Mouse (Mus musculus) liver, embryonic 14.5 days (tissue): ENCODE results near the gene Mpnd. TPM values are rescaled to one million over a fixed set of nuclear protein-coding genes. Genes with fewer than 3 reads are reported as not detected.

Source experiments
- ATAC-seq: fragments of 200-750 bp; cut with Nextera tagmentation; 2 replicates; pipeline ENCODE4 v1.8.0; 2017; ENCODE audit warnings: moderate number of reproducible peaks, mild to moderate bottlenecking, moderate library complexity; ENCODE audit not compliant: insufficient read depth
- DNase-seq, 3 experiments: peaks; one replicate each; pipeline ENCODE4 v3.0.0-alpha.2; 2012 to 2013; ENCODE audit warnings: low read depth in 3 of 3, low spot score in 3 of 3
- H3K27ac ChIP-seq: fragments of 300-500 bp; sonication (generic); 2 replicates; pipeline ENCODE4 v1.5.1; 2014; ENCODE audit warnings: moderate library complexity, mild to moderate bottlenecking, control low read depth, inconsistent platforms
- H3K27me3 ChIP-seq: fragments of 300-500 bp; sonication (generic); 2 replicates; pipeline ENCODE4 v1.6.1; 2014; ENCODE audit warnings: mild to moderate bottlenecking, low read length, moderate library complexity; ENCODE audit not compliant: control insufficient read depth, insufficient read depth
- H3K36me3 ChIP-seq: fragments of 300-500 bp; sonication (generic); replicated peaks from 2 replicates; pipeline ENCODE4 v1.6.1; 2014; ENCODE audit warnings: low read depth; ENCODE audit not compliant: control insufficient read depth, insufficient read depth
- H3K4me1 ChIP-seq, 2 experiments: fragments of 200-500 bp in 1 of 2; fragments of 300-500 bp in 1 of 2; sonication (generic) in 1 of 2; replicated peaks; 2 replicates each; pipeline ENCODE4 v1.6.1; 2012 to 2014; ENCODE audit warnings: antibody characterized with exemption in 1 of 2, inconsistent platforms in 1 of 2, low read length in 1 of 2; ENCODE audit not compliant: control insufficient read depth in 2 of 2, insufficient read depth in 2 of 2
- H3K4me2 ChIP-seq: fragments of 300-500 bp; sonication (generic); 2 replicates; pipeline ENCODE4 v1.6.1; 2014; ENCODE audit warnings: low read depth, mild to moderate bottlenecking, control low read depth, moderate library complexity
- H3K4me3 ChIP-seq, 2 experiments: fragments of 200-500 bp in 1 of 2; fragments of 300-500 bp in 1 of 2; sonication (generic) in 1 of 2; 2 replicates each; pipeline ENCODE4 v1.5.1; 2012 to 2014; ENCODE audit warnings: low read depth in 2 of 2, low read length in 2 of 2, mild to moderate bottlenecking in 2 of 2, control low read depth in 1 of 2, inconsistent platforms in 1 of 2, moderate library complexity in 1 of 2; ENCODE audit not compliant: insufficient read depth in 1 of 2
- H3K9ac ChIP-seq: fragments of 300-500 bp; sonication (generic); replicated peaks from 2 replicates; pipeline ENCODE4 v1.6.1; 2014; ENCODE audit warnings: mild to moderate bottlenecking, control low read depth, moderate library complexity
- H3K9me3 ChIP-seq: fragments of 300-500 bp; sonication (generic); 2 replicates; pipeline ENCODE4 v1.6.1; 2016; ENCODE audit warnings: low read length, mixed read lengths; ENCODE audit not compliant: control insufficient read depth
- CTCF ChIP-seq: IDR thresholded peaks from 2 replicates; pipeline ENCODE4 v1.5.1; 2016; ENCODE audit warnings: antibody characterized with exemption, low read depth, control low read depth
- EP300 ChIP-seq: IDR thresholded peaks from 2 replicates; pipeline ENCODE4 v1.6.1; 2016; ENCODE audit warnings: antibody characterized with exemption, low read depth
- WGBS: fragments of 180-500 bp; shearing (Covaris S2); extraction: QIAGEN DNeasy Blood & Tissue Kit; methylation state at CpG from one replicate; pipeline ENCODE4 v1.1.7; 2014; ENCODE audit not compliant: insufficient replicate concordance; 5-methylcytosine and 5-hydroxymethylcytosine counted together
- polyA plus RNA-seq, 2 experiments: library from polyadenylated mRNA; depleted of rRNA in 1 of 2; stranded (reverse) in 1 of 2; unstranded in 1 of 2; fragments of >200 nt; fragmentation: Nextera tagmentation in 1 of 2; extraction: Ambion mirVana in 1 of 2; gene quantifications; 2 replicates each; pipeline versions ENCODE4 v1.2.1 to v1.2.3; 2012 to 2014

Mpnd gene
- polyA plus RNA-seq, 2 experiments, result 12.9 to 15.7 TPM

DNA sequence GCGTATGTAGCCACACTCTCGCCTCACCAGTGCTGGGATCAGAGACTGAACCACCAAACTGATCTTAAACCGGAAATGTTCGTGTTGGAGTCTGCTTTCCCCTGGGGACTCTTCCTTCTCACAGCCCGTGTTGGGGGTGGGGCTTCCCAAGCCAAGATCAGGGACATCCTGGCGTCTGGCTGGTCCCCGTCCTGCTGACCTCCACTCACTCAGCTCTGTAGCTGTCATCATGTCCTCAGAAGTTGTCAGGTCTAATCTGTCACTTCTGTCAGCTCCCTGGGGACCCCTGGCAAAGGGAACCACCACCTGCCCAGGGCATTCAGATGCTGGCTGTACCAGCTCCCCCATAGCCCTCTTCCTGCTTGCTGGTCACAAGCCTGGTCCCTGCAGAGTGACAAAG, 37.3 kb upstream of the Mpnd start:
- H3K27me3 ChIP-seq, result peaks cover 24% of the 10 kb centered on the region
- no peak for ATAC-seq
- no peak for DNase-seq
- H3K9me3 ChIP-seq, result no peaks in the 10 kb centered on the region
- 61% methylated on average over 7 of the region's 7 CpGs for WGBS
- H3K27ac ChIP-seq, result no peak overlapping the region
- H3K4me1 ChIP-seq, result no peaks in the 10 kb centered on the region
- TF ChIP-seq EP300 (no peak), CTCF (no peak)
- H3K4me2 ChIP-seq, result no peak overlapping the region
- peaks cover 3% of the 10 kb centered on the region for H3K36me3 ChIP-seq
- H3K4me3 ChIP-seq, result no peak overlapping the region
- H3K9ac ChIP-seq, result no peak overlapping the region

DNA sequence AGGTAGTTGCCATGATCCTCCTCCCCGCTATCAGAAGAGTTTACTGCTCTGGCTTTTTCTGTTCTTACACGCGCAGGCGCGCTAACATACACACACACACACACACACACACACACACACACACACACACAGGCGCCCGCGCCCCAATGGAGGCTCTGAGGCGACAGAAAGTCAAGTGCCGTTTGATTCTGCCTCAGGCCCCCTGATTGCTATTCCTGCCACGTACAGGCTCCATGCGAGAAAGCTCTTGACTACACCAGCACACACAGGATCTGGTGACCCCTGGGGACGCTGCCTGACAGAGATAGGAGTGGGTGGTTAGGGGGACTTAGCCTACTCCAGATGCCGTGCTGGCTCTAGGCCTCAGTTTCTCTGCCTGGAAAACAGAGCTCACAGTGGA, 36.0 kb upstream of the Mpnd start:
- H3K9me3 ChIP-seq, result no peaks in the 10 kb centered on the region
- 39% methylated on average over 14 of the region's 14 CpGs for WGBS
- H3K36me3 ChIP-seq, result peaks cover 3% of the 10 kb centered on the region
- DNase-seq (no peak), ATAC-seq (no peak)
- no peak overlapping the region for H3K4me3 ChIP-seq
- no peak overlapping the region for H3K27ac ChIP-seq
- H3K4me2 ChIP-seq, result no peak overlapping the region
- no peak for TF ChIP-seq CTCF
- TF ChIP-seq EP300, result no peak
- no peak overlapping the region for H3K9ac ChIP-seq
- H3K27me3 ChIP-seq, result peaks cover 24% of the 10 kb centered on the region
- no peaks in the 10 kb centered on the region for H3K4me1 ChIP-seq

DNA sequence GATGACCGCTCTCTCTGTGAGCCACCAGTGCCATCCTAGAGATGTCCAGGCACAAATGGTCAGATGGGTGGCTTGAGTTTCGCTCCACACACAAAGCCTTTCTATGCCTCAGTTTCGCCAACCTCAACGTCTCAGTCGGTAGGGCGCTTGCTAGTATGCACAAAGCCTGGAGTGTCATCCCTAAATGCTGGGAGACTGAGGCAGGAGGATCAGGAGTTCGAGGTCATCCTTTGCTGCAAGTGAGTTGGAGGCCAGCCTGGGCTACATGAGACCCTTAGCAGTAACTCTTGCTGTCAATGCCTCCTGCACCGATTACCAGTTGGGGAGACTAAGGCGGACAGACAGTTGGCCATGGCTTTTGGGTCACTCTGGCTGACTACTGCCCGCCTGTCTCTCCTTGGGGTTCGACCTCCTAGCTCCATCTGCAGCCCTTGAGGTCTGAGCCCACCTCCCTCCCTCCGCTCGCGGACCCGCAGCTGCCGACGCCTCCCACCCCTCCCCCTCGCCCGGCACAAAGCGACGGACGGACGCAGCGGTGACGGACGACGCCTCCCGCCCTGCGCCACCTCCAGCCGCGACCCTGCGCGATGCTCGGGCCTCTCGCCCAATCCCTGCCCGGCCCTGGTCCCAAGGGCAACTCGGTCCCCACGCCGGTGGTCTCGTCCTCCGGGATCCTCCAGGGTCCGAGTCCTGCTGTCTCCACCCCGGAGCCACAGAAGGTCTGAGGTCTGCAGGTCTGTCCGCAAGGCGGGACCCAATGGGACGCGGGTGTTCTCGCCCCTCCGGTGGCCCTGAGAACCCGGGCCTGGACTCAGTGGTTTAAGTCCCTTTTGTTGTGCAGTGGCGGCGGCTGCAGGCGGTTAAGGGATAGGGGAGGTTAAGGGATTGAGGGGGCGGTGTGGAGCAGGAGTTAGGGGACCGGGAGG, 35.3 kb upstream of the Mpnd start, which contains the start of gene Shd:
Gene Shd, plus strand, starts transcription at position 502 of the 926 bp plus-strand sequence.
- Histone ChIP-seq H3K27me3 (peaks cover 24% of the 10 kb centered on the region), H3K9me3 (no peaks in the 10 kb centered on the region), H3K9ac (no peak within 1 kb of the TSS), H3K4me2 (peak within 1 kb of the TSS; percentile 47), H3K36me3 (peaks cover 3% of the 10 kb centered on the region), H3K27ac (no peak within 1 kb of the TSS), H3K4me3 (peak within 1 kb of the TSS; percentile 11 to 12; a peak in 2 of 4 replicates), H3K4me1 (no peaks in the 10 kb centered on the region)
- no peak for DNase-seq
- no peak for ATAC-seq
- 10% methylated on average over 55 of the region's 55 CpGs for WGBS
- TF ChIP-seq CTCF (no peak), EP300 (no peak)

DNA sequence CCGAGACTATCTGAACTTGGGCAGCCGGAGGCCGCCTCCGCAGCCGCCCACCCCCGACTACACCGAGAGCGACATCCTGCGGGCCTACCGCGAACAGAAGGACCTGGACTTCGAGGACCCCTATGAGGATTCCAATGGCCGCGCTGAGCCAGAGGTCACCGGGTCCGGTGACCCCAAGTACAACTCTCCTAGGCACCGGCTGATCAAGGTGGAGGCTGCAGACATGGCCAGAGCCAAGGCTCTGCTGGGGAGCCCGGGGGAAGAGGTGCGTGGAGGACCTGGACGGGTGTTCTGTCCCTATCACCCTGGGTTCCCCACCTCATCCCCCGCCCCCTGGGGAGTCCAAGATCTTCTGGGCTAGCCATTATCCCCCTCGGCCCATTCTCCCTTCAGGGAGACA, 34.1 kb upstream of the Mpnd start:
- DNase-seq (no peak), ATAC-seq (no peak)
- no peak overlapping the region for H3K4me2 ChIP-seq
- WGBS, result 31% methylated on average over 22 of the region's 22 CpGs
- H3K27me3 ChIP-seq, result peaks cover 24% of the 10 kb centered on the region
- no peak overlapping the region for H3K9ac ChIP-seq
- H3K9me3 ChIP-seq, result no peaks in the 10 kb centered on the region
- H3K36me3 ChIP-seq, result peaks cover 2% of the 10 kb centered on the region; the same call in 1 of the 2 replicates
- no peak overlapping the region for H3K4me3 ChIP-seq
- H3K4me1 ChIP-seq, result no peaks in the 10 kb centered on the region
- TF ChIP-seq EP300, result no peak
- H3K27ac ChIP-seq, result no peak overlapping the region

DNA sequence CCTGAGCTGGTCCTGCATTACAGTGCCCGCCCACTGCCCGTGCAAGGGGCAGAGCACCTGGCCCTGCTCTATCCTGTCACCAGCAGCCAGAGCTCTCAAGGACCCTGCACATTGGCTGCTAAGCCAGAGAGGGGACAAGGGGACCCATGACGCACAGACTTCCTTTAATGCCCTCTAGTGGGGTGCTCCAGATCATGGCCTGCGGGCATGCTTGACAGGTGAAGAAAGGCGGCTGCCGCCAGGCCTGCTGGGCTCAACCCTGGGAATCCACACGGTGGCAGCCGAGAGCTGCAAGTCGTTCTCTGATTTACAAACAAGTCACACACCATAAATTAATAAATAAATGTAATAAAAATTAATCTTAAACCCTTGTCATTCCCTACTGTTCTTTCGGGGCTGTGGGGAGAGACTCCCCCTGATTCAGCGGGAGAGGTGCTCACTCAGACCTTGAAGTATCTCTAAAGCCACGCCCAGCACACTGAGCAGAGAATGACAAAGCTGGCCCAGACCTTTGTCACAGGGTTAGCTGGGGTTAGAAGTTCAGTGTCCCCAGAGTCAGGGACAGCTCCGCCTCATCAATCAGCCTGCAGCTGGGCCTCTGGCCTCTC, 29.2 kb upstream of the Mpnd start:
- Histone ChIP-seq H3K27ac (no peak overlapping the region), H3K36me3 (no peaks in the 10 kb centered on the region), H3K4me2 (no peak overlapping the region), H3K4me1 (0 out of 4 replicates have a peak, but pooled peaks cover 0 to 4% of the 10 kb centered on the region in 2 experiments), H3K9ac (no peak overlapping the region), H3K4me3 (no peak overlapping the region), H3K27me3 (peaks cover 5% of the 10 kb centered on the region), H3K9me3 (no peaks in the 10 kb centered on the region)
- ATAC-seq (peak; percentile 51), DNase-seq (no peak)
- 14% methylated on average over 13 of the region's 13 CpGs for WGBS
- TF ChIP-seq EP300 (no peak), CTCF (peak; percentile 78)
